Mouse (Mus musculus) forebrain, embryonic 13.5 days (tissue): Measurements from ENCODE around the gene Pepd. TPM values are rescaled to one million over a fixed set of nuclear protein-coding genes. Genes with fewer than 3 reads are reported as not detected.

Experiments
- ATAC-seq: fragments of 200-750 bp; cut with Nextera tagmentation; 2 replicates; pipeline ENCODE4 v1.8.0; 2017
- H3K27ac ChIP-seq: fragments of 300-500 bp; sonication (generic); 2 replicates; pipeline ENCODE4 v1.5.1; 2015; ENCODE audit warnings: inconsistent platforms, mild to moderate bottlenecking, moderate library complexity
- H3K27me3 ChIP-seq: fragments of 300-500 bp; sonication (generic); 2 replicates; pipeline ENCODE4 v1.6.1; 2015; ENCODE audit warnings: mild to moderate bottlenecking, inconsistent platforms
- H3K36me3 ChIP-seq: fragments of 300-500 bp; sonication (generic); 2 replicates; pipeline ENCODE4 v1.6.1; 2015; ENCODE audit warnings: mild to moderate bottlenecking, inconsistent platforms; ENCODE audit not compliant: poor library complexity, severe bottlenecking
- H3K4me1 ChIP-seq: fragments of 300-500 bp; sonication (generic); 2 replicates; pipeline ENCODE4 v1.6.1; 2015; ENCODE audit warnings: inconsistent platforms
- H3K4me2 ChIP-seq: fragments of 300-500 bp; sonication (generic); 2 replicates; pipeline ENCODE4 v1.6.1; 2015; ENCODE audit warnings: inconsistent platforms, mild to moderate bottlenecking, moderate library complexity
- H3K4me3 ChIP-seq: fragments of 300-500 bp; sonication (generic); 2 replicates; pipeline ENCODE4 v1.5.1; 2015; ENCODE audit warnings: mild to moderate bottlenecking, inconsistent platforms
- H3K9ac ChIP-seq: fragments of 300-500 bp; sonication (generic); 2 replicates; pipeline ENCODE4 v1.6.1; 2015; ENCODE audit warnings: mild to moderate bottlenecking, inconsistent platforms
- H3K9me3 ChIP-seq: fragments of 300-500 bp; sonication (generic); replicated peaks from 2 replicates; pipeline ENCODE4 v1.6.1; 2016; ENCODE audit warnings: inconsistent platforms
- whole genome bisulfite sequencing: fragments of 180-500 bp; shearing (Covaris S2); methylation state at CpG from one replicate; pipeline ENCODE4 v1.1.7; 2015; 5-methylcytosine and 5-hydroxymethylcytosine counted together
- polyA plus RNA-seq: library from polyadenylated mRNA; unstranded; fragments of >200 nt; fragmentation: Nextera tagmentation; extraction: Ambion mirVana; gene quantifications from 2 replicates; pipeline ENCODE4 v1.2.1, GENCODE M21; 2015

Gene Pepd
- polyA plus RNA-seq, 1 experiment from 2014 or later: 46.5 TPM

- Histone ChIP-seq H3K9ac (no peak overlapping the region), H3K9me3 (no peaks in the 10 kb centered on the region; the same call in 1 of the 2 replicates), H3K4me1 (peaks cover 17% of the 10 kb centered on the region), H3K4me3 (no peak overlapping the region), H3K27ac (no peak overlapping the region), H3K27me3 (no peaks in the 10 kb centered on the region), H3K4me2 (no peak overlapping the region), H3K36me3 (peaks cover 22% of the 10 kb centered on the region)
- ATAC-seq: no peak
- 79% methylated on average over 3 of the region's 3 CpGs for WGBS
Observed at GRCm38 (mm10) chr7:34933142-34933541, 21.0 kb downstream of the Pepd start.

GRCm38 (mm10) chr7:34936347-34936746 lies 24.2 kb downstream of the Pepd start:
- Histone ChIP-seq H3K27me3 (no peaks in the 10 kb centered on the region), H3K36me3 (peaks cover 22% of the 10 kb centered on the region), H3K9ac (no peak overlapping the region), H3K4me1 (peaks cover 32% of the 10 kb centered on the region), H3K9me3 (no peaks in the 10 kb centered on the region; the same call in 1 of the 2 replicates), H3K4me3 (no peak overlapping the region), H3K4me2 (no peak overlapping the region), H3K27ac (no peak overlapping the region)
- WGBS: 86% methylated on average over 2 of the region's 2 CpGs
- no peak for ATAC-seq

- 0 out of 2 replicates have a peak overlapping the region, but pooled peaks have one; percentile 8 for H3K9ac ChIP-seq
- H3K27me3 ChIP-seq: no peaks in the 10 kb centered on the region
- WGBS: 15% methylated on average over 7 of the region's 7 CpGs
- peak overlapping the region; percentile 81 for H3K27ac ChIP-seq
- H3K4me1 ChIP-seq: peaks cover 35% of the 10 kb centered on the region
- H3K36me3 ChIP-seq: peaks cover 26% of the 10 kb centered on the region
- H3K4me3 ChIP-seq: no peak overlapping the region
- H3K9me3 ChIP-seq: no peaks in the 10 kb centered on the region; the same call in 1 of the 2 replicates
- peak; percentile 27; the same call in 1 of the 2 replicates for ATAC-seq
- no peak overlapping the region for H3K4me2 ChIP-seq
Observed at GRCm38 (mm10) chr7:34938636-34939261, 26.6 kb downstream of the Pepd start.

- Histone ChIP-seq H3K27ac (peak overlapping the region; percentile 81), H3K4me3 (no peak overlapping the region), H3K4me2 (no peak overlapping the region), H3K9ac (no peak overlapping the region), H3K9me3 (no peaks in the 10 kb centered on the region; the same call in 1 of the 2 replicates), H3K27me3 (no peaks in the 10 kb centered on the region), H3K4me1 (peaks cover 35% of the 10 kb centered on the region), H3K36me3 (peaks cover 26% of the 10 kb centered on the region)
- 12% methylated on average over 14 of the region's 14 CpGs for WGBS
- peak; percentile 53 for ATAC-seq
Observed at GRCm38 (mm10) chr7:34939262-34939951, 27.2 kb downstream of the Pepd start.

GRCm38 (mm10) chr7:34939952-34940312 lies 27.8 kb downstream of the Pepd start:
- WGBS: 8% methylated on average over 7 of the region's 7 CpGs
- Histone ChIP-seq H3K4me3 (no peak overlapping the region), H3K4me2 (no peak overlapping the region), H3K9me3 (no peaks in the 10 kb centered on the region; the same call in 1 of the 2 replicates), H3K36me3 (peaks cover 21% of the 10 kb centered on the region), H3K9ac (no peak overlapping the region), H3K4me1 (peaks cover 35% of the 10 kb centered on the region), H3K27ac (peak overlapping the region; percentile 81), H3K27me3 (no peaks in the 10 kb centered on the region)
- peak; percentile 50; the same call in 1 of the 2 replicates for ATAC-seq

GRCm38 (mm10) chr7:34943581-34944123 lies 31.5 kb downstream of the Pepd start:
- Histone ChIP-seq H3K36me3 (0 out of 2 replicates have a peak, but pooled peaks cover 4% of the 10 kb centered on the region), H3K9me3 (no peaks in the 10 kb centered on the region), H3K4me3 (no peak overlapping the region), H3K4me2 (no peak overlapping the region), H3K27ac (no peak overlapping the region), H3K4me1 (peaks cover 41% of the 10 kb centered on the region), H3K9ac (no peak overlapping the region), H3K27me3 (no peaks in the 10 kb centered on the region)
- ATAC-seq: no peak
- 81% methylated on average over 4 of the region's 4 CpGs for WGBS

- Histone ChIP-seq H3K4me3 (no peak overlapping the region), H3K27me3 (no peaks in the 10 kb centered on the region), H3K9me3 (no peaks in the 10 kb centered on the region), H3K4me1 (peaks cover 13% of the 10 kb centered on the region), H3K36me3 (0 out of 2 replicates have a peak, but pooled peaks cover 4% of the 10 kb centered on the region), H3K4me2 (peak overlapping the region; percentile 16; the same call in 1 of the 2 replicates), H3K9ac (peak overlapping the region; percentile 46; the same call in 1 of the 2 replicates), H3K27ac (peak overlapping the region; percentile 51)
- WGBS: 36% methylated on average over 7 of the region's 7 CpGs
- peak; percentile 59; the same call in 1 of the 2 replicates for ATAC-seq
Observed at GRCm38 (mm10) chr7:34946269-34946925, 34.2 kb downstream of the Pepd start.

- 0 out of 2 replicates have a peak, but pooled peaks cover 7% of the 10 kb centered on the region for H3K36me3 ChIP-seq
- no peak overlapping the region for H3K4me2 ChIP-seq
- no peaks in the 10 kb centered on the region for H3K9me3 ChIP-seq
- no peak overlapping the region for H3K27ac ChIP-seq
- 81% methylated on average over 9 of the region's 9 CpGs for WGBS
- H3K4me1 ChIP-seq: 0 out of 2 replicates have a peak, but pooled peaks cover 3% of the 10 kb centered on the region
- no peak overlapping the region for H3K9ac ChIP-seq
- no peaks in the 10 kb centered on the region for H3K27me3 ChIP-seq
- no peak overlapping the region for H3K4me3 ChIP-seq
- no peak for ATAC-seq
Observed at GRCm38 (mm10) chr7:34954548-34954947, 42.4 kb downstream of the Pepd start.

GRCm38 (mm10) chr7:34955295-34955694 lies 43.1 kb downstream of the Pepd start:
- H3K36me3 ChIP-seq: 0 out of 2 replicates have a peak, but pooled peaks cover 7% of the 10 kb centered on the region
- no peak for ATAC-seq
- H3K9ac ChIP-seq: no peak overlapping the region
- H3K4me2 ChIP-seq: no peak overlapping the region
- H3K27me3 ChIP-seq: no peaks in the 10 kb centered on the region
- no peak overlapping the region for H3K4me3 ChIP-seq
- H3K27ac ChIP-seq: no peak overlapping the region
- no peaks in the 10 kb centered on the region for H3K9me3 ChIP-seq
- 0 out of 2 replicates have a peak, but pooled peaks cover 3% of the 10 kb centered on the region for H3K4me1 ChIP-seq
- 83% methylated on average over 3 of the region's 3 CpGs for WGBS

GRCm38 (mm10) chr7:34957138-34957537 lies 45.0 kb downstream of the Pepd start:
- WGBS: 85% methylated on average over 8 of the region's 8 CpGs
- Histone ChIP-seq H3K4me1 (0 out of 2 replicates have a peak, but pooled peaks cover 3% of the 10 kb centered on the region), H3K27ac (no peak overlapping the region), H3K9ac (no peak overlapping the region), H3K4me3 (no peak overlapping the region), H3K36me3 (0 out of 2 replicates have a peak, but pooled peaks cover 7% of the 10 kb centered on the region), H3K27me3 (no peaks in the 10 kb centered on the region), H3K4me2 (no peak overlapping the region), H3K9me3 (no peaks in the 10 kb centered on the region)
- no peak for ATAC-seq

- WGBS: 87% methylated on average over 11 of the region's 11 CpGs
- Histone ChIP-seq H3K36me3 (no peaks in the 10 kb centered on the region), H3K4me2 (no peak overlapping the region), H3K4me1 (0 out of 2 replicates have a peak, but pooled peaks cover under 1% of the 10 kb centered on the region), H3K27ac (no peak overlapping the region), H3K9me3 (no peaks in the 10 kb centered on the region), H3K4me3 (no peak overlapping the region), H3K9ac (no peak overlapping the region), H3K27me3 (no peaks in the 10 kb centered on the region)
- no peak for ATAC-seq
Observed at GRCm38 (mm10) chr7:34963889-34964645, 51.9 kb downstream of the Pepd start.
